Mouse (Mus musculus): ENCODE data around the gene Tmbim1.

GRCm38 (mm10) chr1:74307146-74307545 lies 1.7 kb upstream of the Tmbim1 start:
- no peak for TF ChIP-seq CTCF (IDR thresholded peaks at IDR 0.05; ENCODE audit: extremely low read depth, insufficient read length, insufficient replicate concordance, low read depth, low read length)
- TF ChIP-seq POLR2A (IDR thresholded peaks at IDR 0.05; ENCODE audit: low read depth, low read length), result no peak
